Mouse (Mus musculus): Measurements from ENCODE around the gene Fbp1. TPM values are rescaled to one million over a fixed set of nuclear protein-coding genes. Genes with fewer than 3 reads are reported as not detected.
"Not testable (repeated sequence)": the region's sequence is repeated elsewhere in the genome, so short reads cannot be mapped to it uniquely, and the experiment has no call there.

Gene Fbp1
- polyA plus RNA-seq, 3 experiments from 2014 or later, result not detected

DNA sequence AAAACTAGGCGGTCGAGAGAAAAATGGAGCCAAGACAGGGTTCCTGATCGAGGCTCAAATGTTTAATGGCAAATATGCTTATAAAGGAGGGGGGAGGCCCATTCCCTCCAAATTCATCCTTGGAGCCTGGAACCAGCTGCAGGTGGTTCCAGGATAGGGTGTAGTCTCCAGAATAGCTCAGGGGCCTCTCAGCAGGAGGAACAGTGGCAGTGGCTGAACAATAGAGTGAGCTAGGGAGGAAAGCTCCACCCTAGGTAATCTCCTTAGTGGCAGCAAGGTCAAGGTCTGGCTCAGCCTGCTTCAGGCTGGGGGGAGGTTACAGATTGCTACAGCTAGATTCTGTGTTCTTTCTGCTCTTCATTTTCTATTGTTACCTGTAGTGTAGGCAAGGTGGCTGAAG is 72.4 kb downstream of the Fbp1 start:
- not testable (repeated sequence) for ATAC-seq

Other genes starting within 250 kb of the Fbp1 start
- gene Platr25, start 127.6 kb downstream of the Fbp1 start, polyA plus RNA-seq (2017; shearing (Covaris generic)), result 10 to 100 TPM; 12.2 to 26.0 (median 15.6) TPM
- 1 to 10 TPM; 3.7 to 6.5 (median 4.6) TPM for gene Gm5141, start 102.5 kb downstream of the Fbp1 start, polyA plus RNA-seq (2017; shearing (Covaris generic))
- not detected for gene Fbp2, start 29.9 kb downstream of the Fbp1 start, polyA plus RNA-seq (2017; shearing (Covaris generic))
- 100 to 1,000 TPM; 191 to 238 (median 213) TPM for gene 2010111I01Rik, start 76.6 kb upstream of the Fbp1 start, polyA plus RNA-seq (2017; shearing (Covaris generic))